30 mouse cellular contexts compared by ENCODE assay signal in the genomic region with DNA sequence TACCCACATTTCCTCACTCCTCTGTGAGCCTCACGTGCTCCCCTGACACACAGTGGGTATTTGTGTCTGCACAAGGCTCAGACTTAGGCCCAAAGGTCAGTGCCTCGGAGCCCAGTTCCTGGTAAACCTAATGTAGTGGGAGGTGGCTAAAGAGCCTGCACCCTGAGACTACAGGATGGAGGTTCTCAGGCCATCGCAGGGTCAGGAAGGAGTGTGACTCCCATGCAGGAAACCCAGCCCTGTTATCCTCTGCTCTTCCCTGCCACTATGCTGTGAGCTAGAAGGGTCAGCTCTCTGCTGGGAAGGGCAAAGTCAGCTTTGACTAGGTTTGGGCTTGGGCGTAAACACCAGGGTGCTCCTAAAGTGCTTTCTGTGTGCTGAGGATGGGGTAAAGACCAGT. TPM values are rescaled to one million over a fixed set of nuclear protein-coding genes. Genes with fewer than 3 reads are reported as not detected.
"Had no signal": no experiment of that assay in that cellular context is flagged by ENCODE, and none has a peak within 500 bp of the region (broad histone marks: within the 10 kb centered on the region; RNA-seq: fewer than 3 reads in every experiment).

No protein-coding gene starts in this region.

- H3K9ac ChIP-seq: limb, embryonic 13.5 days; liver, embryonic 14.5 days; lung, embryonic 14.5 days; midbrain, embryonic 13.5 days had no signal

- H3K9me3 ChIP-seq: limb, embryonic 10.5 days; limb, embryonic 13.5 days; midbrain, embryonic 13.5 days had no signal

- ATAC-seq: intestine, postnatal 0 days; lung, postnatal 0 days; midbrain, embryonic 13.5 days; midbrain, embryonic 16.5 days had no signal

- H3K27me3 ChIP-seq: limb, embryonic 13.5 days; midbrain, embryonic 13.5 days had no signal

- H3K4me2 ChIP-seq: limb, embryonic 13.5 days; lung, embryonic 14.5 days; midbrain, embryonic 13.5 days had no signal

- H3K27ac ChIP-seq: kidney, postnatal 0 days; layer of hippocampus, adult 2 months; limb, embryonic 10.5 days; limb, embryonic 13.5 days; liver, embryonic 14.5 days; macrophage; midbrain, embryonic 13.5 days had no signal

- H3K4me3 ChIP-seq: layer of hippocampus, adult 2 months; limb, embryonic 10.5 days; limb, embryonic 13.5 days; midbrain, embryonic 13.5 days; myocyte had no signal

- DNase-seq: kidney, adult 2 months; kidney, postnatal 25 days; layer of hippocampus, adult 9-11 months; lung, embryonic 14.5 days; thymus, adult 18-20 months; thymus, postnatal 36 days had no signal

- H3K4me1 ChIP-seq: limb, embryonic 13.5 days; midbrain, embryonic 13.5 days had no signal

RNA-seq across cellular contexts. Expression of a gene that starts 17.0 kb away (rescaled TPM):
- total RNA-seq: layer of hippocampus, adult 2 months; layer of hippocampus, postnatal 25 days; left cerebral cortex, adult 18-20 months; left cerebral cortex, postnatal 25 days; megakaryocyte-erythroid progenitor cell, adult 5-6 weeks; monocyte, adult 5-6 weeks had no signal
- polyA plus RNA-seq: intestine, postnatal 0 days; kidney, adult 2 months; kidney, embryonic 14.5 days; kidney, postnatal 0 days; large intestine, adult 2 months; limb, embryonic 10.5 days; limb, embryonic 13.5 days; liver, embryonic 14.5 days; lung, embryonic 14.5 days; lung, postnatal 0 days; macrophage; midbrain, embryonic 13.5 days; midbrain, embryonic 16.5 days; myocyte; neural tube, embryonic 11.5 days; neural tube, embryonic 14.5 days; small intestine, adult 2 months; spleen, adult 2 months; stomach, embryonic 16.5 days; urinary bladder, adult 2 months had no signal

RNA-seq across cellular contexts. Expression of a gene that starts 40.4 kb away (rescaled TPM):
- total RNA-seq: layer of hippocampus, adult 2 months; layer of hippocampus, postnatal 25 days; left cerebral cortex, adult 18-20 months; left cerebral cortex, postnatal 25 days; megakaryocyte-erythroid progenitor cell, adult 5-6 weeks; monocyte, adult 5-6 weeks had no signal
- polyA plus RNA-seq: intestine, postnatal 0 days; kidney, adult 2 months; kidney, embryonic 14.5 days; kidney, postnatal 0 days; large intestine, adult 2 months; limb, embryonic 10.5 days; limb, embryonic 13.5 days; liver, embryonic 14.5 days; lung, embryonic 14.5 days; lung, postnatal 0 days; macrophage; midbrain, embryonic 13.5 days; midbrain, embryonic 16.5 days; myocyte; neural tube, embryonic 11.5 days; neural tube, embryonic 14.5 days; small intestine, adult 2 months; spleen, adult 2 months; stomach, embryonic 16.5 days; urinary bladder, adult 2 months had no signal
